Mouse (Mus musculus): ENCODE measurements around the gene Auts2. TPM values are rescaled to one million over a fixed set of nuclear protein-coding genes. Genes with fewer than 3 reads are reported as not detected.

Gene Auts2
- polyA plus RNA-seq, 1 experiment from 2014 or later, result 70.3 TPM

DNA sequence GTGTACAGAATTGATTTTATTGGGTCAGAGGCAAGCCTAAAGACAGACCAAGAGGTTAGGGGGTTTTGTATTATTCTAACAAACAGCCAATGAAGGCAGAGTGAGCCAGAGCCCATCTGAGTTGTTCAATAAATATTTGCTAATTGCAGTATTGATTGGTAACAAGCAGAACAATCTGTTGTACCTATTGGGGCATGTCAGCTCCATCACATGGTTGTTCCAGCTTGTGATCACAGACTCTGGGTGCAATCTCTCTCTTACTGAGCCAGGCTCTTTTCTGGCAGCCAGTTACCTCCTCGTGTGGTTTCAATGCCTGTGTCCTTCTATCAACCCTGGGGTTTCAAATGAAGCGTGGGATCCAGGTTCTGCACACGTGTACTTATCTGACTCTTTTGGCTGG, 201.8 kb downstream of the Auts2 start:
- Histone ChIP-seq H3K36me3 (ENCODE audit: control insufficient read depth, insufficient read depth, low read length) (no peaks in the 10 kb centered on the region), H3K9me3 (ENCODE audit: control insufficient read depth, low read length) (no peaks in the 10 kb centered on the region), H3K4me2 (replicated peaks; ENCODE audit: low read depth, low read length) (no peak overlapping the region), H3K27ac (ENCODE audit: low read depth, low read length) (no peak overlapping the region), H3K9ac (ENCODE audit: low read depth, low read length) (no peak overlapping the region), H3K27me3 (ENCODE audit: control insufficient read depth, insufficient read depth, low read length) (no peaks in the 10 kb centered on the region), H3K4me1 (replicated peaks; ENCODE audit: control insufficient read depth, insufficient read depth, low read length) (no peaks in the 10 kb centered on the region; the same call in 1 of the 2 replicates), H3K4me3 (ENCODE audit: low read depth, low read length) (no peak overlapping the region)
- ATAC-seq (ENCODE audit: low FRiP score), result no peak
- 83% methylated on average over 3 of the region's 3 CpGs for WGBS
- DNase-seq (ENCODE audit: low spot score), result no peak

DNA sequence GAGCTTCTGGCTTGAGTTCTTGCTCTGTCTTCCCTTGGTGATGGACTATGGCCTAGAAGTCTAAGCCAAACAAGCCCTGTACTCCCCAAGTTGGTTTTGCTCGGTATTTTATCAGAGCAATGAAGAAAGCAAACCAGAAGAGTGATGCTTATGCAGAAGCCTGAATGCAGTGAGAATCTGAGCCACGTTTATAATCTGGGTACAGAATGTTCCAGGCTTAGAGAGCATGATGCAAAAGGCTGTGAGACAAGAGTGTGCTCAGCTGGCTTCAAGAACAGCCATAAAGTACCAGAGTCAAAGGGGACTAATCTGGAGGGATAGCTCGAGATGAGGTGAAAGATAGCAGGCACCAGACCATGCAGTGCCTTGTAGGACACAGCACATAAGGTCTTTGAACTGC, 205.5 kb downstream of the Auts2 start:
- Histone ChIP-seq H3K9me3 (ENCODE audit: control insufficient read depth, low read length) (no peaks in the 10 kb centered on the region), H3K4me1 (replicated peaks; ENCODE audit: control insufficient read depth, insufficient read depth, low read length) (no peaks in the 10 kb centered on the region; the same call in 1 of the 2 replicates), H3K27me3 (ENCODE audit: control insufficient read depth, insufficient read depth, low read length) (no peaks in the 10 kb centered on the region), H3K9ac (ENCODE audit: low read depth, low read length) (no peak overlapping the region), H3K27ac (ENCODE audit: low read depth, low read length) (no peak overlapping the region), H3K36me3 (ENCODE audit: control insufficient read depth, insufficient read depth, low read length) (no peaks in the 10 kb centered on the region), H3K4me2 (replicated peaks; ENCODE audit: low read depth, low read length) (no peak overlapping the region), H3K4me3 (ENCODE audit: low read depth, low read length) (no peak overlapping the region)
- ATAC-seq (ENCODE audit: low FRiP score), result no peak
- 77% methylated on average over 3 of the region's 3 CpGs for whole genome bisulfite sequencing
- DNase-seq (ENCODE audit: low spot score), result no peak

DNA sequence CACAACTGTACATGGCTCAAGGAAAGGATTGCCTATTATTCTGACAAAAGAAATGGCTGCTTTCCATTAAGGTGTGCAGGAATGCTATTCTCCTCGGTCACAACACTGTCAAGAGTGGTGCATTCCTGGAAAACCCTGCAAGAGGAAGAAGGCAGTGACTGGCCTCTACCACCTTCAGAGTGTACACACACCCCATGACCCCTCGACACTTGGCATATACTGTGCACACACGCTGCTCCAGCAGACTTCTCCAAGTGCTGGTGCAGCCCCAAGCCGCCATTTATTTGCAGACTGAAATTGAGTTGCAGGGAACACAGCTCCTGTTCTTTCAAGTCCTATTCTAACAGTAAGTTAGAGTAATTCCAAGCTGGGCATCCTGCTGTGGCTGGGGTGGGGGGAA, 207.4 kb downstream of the Auts2 start:
- DNase-seq (ENCODE audit: low spot score) (no peak), ATAC-seq (ENCODE audit: low FRiP score) (no peak)
- WGBS, result 83% methylated on average over 4 of the region's 4 CpGs
- Histone ChIP-seq H3K27me3 (ENCODE audit: control insufficient read depth, insufficient read depth, low read length) (no peaks in the 10 kb centered on the region), H3K9ac (ENCODE audit: low read depth, low read length) (no peak overlapping the region), H3K9me3 (ENCODE audit: control insufficient read depth, low read length) (no peaks in the 10 kb centered on the region), H3K4me1 (replicated peaks; ENCODE audit: control insufficient read depth, insufficient read depth, low read length) (no peaks in the 10 kb centered on the region; the same call in 1 of the 2 replicates), H3K4me3 (ENCODE audit: low read depth, low read length) (no peak overlapping the region), H3K4me2 (replicated peaks; ENCODE audit: low read depth, low read length) (no peak overlapping the region), H3K36me3 (ENCODE audit: control insufficient read depth, insufficient read depth, low read length) (no peaks in the 10 kb centered on the region), H3K27ac (ENCODE audit: low read depth, low read length) (no peak overlapping the region)

DNA sequence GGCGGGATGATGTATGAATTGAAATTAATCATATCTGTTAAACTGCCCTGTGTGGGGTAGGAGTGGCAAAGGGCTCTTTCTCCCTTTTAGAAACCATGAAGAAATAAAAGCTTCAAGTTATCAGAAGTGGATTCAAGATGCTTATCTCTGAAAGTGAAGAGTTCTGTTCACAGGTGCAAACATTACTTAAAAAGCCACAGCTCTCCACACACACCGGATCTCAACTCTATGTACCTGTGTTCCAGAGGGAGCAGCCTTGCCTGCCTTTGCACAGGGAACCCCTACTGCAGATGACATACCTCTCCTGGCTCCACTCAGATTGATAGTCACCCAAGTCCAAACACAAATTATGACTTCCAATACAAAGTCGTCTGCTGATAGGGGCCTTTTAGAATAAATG, 208.3 kb downstream of the Auts2 start:
- Histone ChIP-seq H3K4me3 (ENCODE audit: low read depth, low read length) (no peak overlapping the region), H3K36me3 (ENCODE audit: control insufficient read depth, insufficient read depth, low read length) (no peaks in the 10 kb centered on the region), H3K4me1 (replicated peaks; ENCODE audit: control insufficient read depth, insufficient read depth, low read length) (no peaks in the 10 kb centered on the region; the same call in 1 of the 2 replicates), H3K27ac (ENCODE audit: low read depth, low read length) (no peak overlapping the region), H3K9me3 (ENCODE audit: control insufficient read depth, low read length) (no peaks in the 10 kb centered on the region), H3K4me2 (replicated peaks; ENCODE audit: low read depth, low read length) (no peak overlapping the region), H3K9ac (ENCODE audit: low read depth, low read length) (no peak overlapping the region), H3K27me3 (ENCODE audit: control insufficient read depth, insufficient read depth, low read length) (no peaks in the 10 kb centered on the region)
- 87% methylated on average over 3 of the region's 3 CpGs for WGBS
- no peak for ATAC-seq (ENCODE audit: low FRiP score)
- no peak for DNase-seq (ENCODE audit: low spot score)

DNA sequence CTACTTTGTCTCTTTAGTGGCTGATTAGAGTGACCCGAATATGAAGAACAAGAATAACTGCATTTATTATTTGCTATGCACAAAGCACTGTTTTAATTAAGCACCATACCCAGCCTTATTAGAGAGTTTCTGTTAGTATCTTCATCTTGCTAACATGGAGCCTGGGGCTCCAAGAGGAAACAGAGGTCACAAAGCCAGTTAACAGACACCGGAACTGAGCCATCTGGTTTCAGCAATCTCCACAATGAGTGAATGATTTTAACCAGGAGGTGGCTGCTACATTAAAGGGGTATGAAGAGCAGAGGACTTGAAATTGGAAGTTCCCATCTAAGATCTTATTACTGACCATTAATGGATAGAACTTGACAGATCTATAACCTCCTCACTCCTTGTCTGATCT, 209.4 kb downstream of the Auts2 start:
- ATAC-seq (ENCODE audit: low FRiP score), result no peak
- Histone ChIP-seq H3K36me3 (ENCODE audit: control insufficient read depth, insufficient read depth, low read length) (no peaks in the 10 kb centered on the region), H3K27me3 (ENCODE audit: control insufficient read depth, insufficient read depth, low read length) (no peaks in the 10 kb centered on the region), H3K4me3 (ENCODE audit: low read depth, low read length) (no peak overlapping the region), H3K9me3 (ENCODE audit: control insufficient read depth, low read length) (no peaks in the 10 kb centered on the region), H3K27ac (ENCODE audit: low read depth, low read length) (no peak overlapping the region), H3K4me1 (replicated peaks; ENCODE audit: control insufficient read depth, insufficient read depth, low read length) (no peaks in the 10 kb centered on the region; the same call in 1 of the 2 replicates), H3K4me2 (replicated peaks; ENCODE audit: low read depth, low read length) (no peak overlapping the region), H3K9ac (ENCODE audit: low read depth, low read length) (no peak overlapping the region)
- WGBS, result 72% methylated on average over 2 of the region's 2 CpGs
- no peak for DNase-seq (ENCODE audit: low spot score)

DNA sequence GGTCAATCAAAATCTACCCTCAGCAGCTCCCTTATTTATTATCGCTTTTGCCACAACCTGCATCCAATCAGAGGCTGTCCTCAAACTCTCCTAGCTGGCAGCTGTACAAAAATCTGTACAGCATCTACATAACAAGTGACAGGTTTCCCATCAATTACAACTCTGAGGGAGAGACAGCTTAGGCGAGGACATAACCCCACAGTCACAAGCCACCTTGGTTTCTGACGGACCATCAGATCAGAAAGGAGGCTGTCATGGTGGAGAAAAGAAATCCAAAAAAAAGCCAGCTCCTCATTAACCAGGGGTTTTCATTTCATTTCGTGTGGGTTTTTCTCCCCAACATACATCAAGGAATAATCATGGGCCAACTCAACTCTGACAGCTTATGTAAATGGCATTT, 210.6 kb downstream of the Auts2 start:
- no peak overlapping the region for H3K27ac ChIP-seq (ENCODE audit: low read depth, low read length)
- 63% methylated on average over 4 of the region's 4 CpGs for WGBS

DNA sequence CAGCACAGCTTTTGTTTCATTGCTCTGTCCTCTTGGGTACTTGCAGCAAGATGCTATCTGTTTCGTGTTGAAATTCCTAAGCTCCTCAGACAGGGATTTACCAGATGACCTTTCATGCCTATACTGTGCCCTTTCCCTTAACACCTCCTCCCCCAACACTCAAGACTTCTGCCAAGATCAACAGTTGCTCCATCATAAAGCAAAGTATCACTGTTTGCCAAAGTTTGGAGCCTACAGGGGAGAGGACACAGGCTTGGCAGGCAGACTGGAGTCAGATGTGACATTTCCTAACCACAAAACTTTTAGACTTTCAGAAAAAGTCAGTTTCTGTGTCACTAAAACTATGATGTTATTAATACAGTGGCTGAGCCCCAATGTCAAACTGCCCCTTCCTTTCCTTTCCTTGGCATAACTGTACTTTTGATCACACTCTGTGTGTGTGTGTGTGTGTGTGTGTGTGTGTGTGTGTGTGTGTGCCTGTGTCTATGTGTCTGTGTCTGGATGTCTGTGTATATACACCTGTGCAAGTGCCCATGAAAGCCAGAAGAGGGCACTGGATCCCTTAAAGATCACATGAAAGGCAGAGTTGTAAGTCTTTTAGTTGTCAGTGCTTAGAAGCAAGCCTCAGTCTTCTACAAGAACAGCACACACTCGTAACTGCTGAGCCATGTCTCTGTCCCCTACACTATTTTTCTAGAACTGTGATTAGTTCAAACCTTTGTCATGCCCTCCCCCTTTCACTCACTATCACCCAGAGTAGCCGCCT, 213.8 kb downstream of the Auts2 start:
- H3K27ac ChIP-seq (ENCODE audit: low read depth, low read length), result no peak overlapping the region
- no peak overlapping the region for H3K4me3 ChIP-seq (ENCODE audit: low read depth, low read length)
- ATAC-seq (ENCODE audit: low FRiP score) (no peak), DNase-seq (ENCODE audit: low spot score) (no peak)
- H3K4me2 ChIP-seq (replicated peaks; ENCODE audit: low read depth, low read length), result no peak overlapping the region
- 0 out of 2 replicates have a peak, but pooled peaks cover under 1% of the 10 kb centered on the region for H3K4me1 ChIP-seq (replicated peaks; ENCODE audit: control insufficient read depth, insufficient read depth, low read length)
- no peaks in the 10 kb centered on the region for H3K9me3 ChIP-seq (ENCODE audit: control insufficient read depth, low read length)
- 65% methylated on average over 3 of the region's 3 CpGs for WGBS
- no peaks in the 10 kb centered on the region for H3K27me3 ChIP-seq (ENCODE audit: control insufficient read depth, insufficient read depth, low read length)
- no peaks in the 10 kb centered on the region for H3K36me3 ChIP-seq (ENCODE audit: control insufficient read depth, insufficient read depth, low read length)
- no peak overlapping the region for H3K9ac ChIP-seq (ENCODE audit: low read depth, low read length)

More for the DNA sequence above, 210.6 kb downstream of the Auts2 start:
- Histone ChIP-seq H3K4me2 (replicated peaks; ENCODE audit: low read depth, low read length) (no peak overlapping the region), H3K9me3 (ENCODE audit: control insufficient read depth, low read length) (no peaks in the 10 kb centered on the region), H3K4me3 (ENCODE audit: low read depth, low read length) (no peak overlapping the region), H3K36me3 (ENCODE audit: control insufficient read depth, insufficient read depth, low read length) (no peaks in the 10 kb centered on the region), H3K27me3 (ENCODE audit: control insufficient read depth, insufficient read depth, low read length) (no peaks in the 10 kb centered on the region), H3K4me1 (replicated peaks; ENCODE audit: control insufficient read depth, insufficient read depth, low read length) (no peaks in the 10 kb centered on the region; the same call in 1 of the 2 replicates), H3K9ac (ENCODE audit: low read depth, low read length) (no peak overlapping the region)
- ATAC-seq (ENCODE audit: low FRiP score) (no peak), DNase-seq (ENCODE audit: low spot score) (no peak)

DNA sequence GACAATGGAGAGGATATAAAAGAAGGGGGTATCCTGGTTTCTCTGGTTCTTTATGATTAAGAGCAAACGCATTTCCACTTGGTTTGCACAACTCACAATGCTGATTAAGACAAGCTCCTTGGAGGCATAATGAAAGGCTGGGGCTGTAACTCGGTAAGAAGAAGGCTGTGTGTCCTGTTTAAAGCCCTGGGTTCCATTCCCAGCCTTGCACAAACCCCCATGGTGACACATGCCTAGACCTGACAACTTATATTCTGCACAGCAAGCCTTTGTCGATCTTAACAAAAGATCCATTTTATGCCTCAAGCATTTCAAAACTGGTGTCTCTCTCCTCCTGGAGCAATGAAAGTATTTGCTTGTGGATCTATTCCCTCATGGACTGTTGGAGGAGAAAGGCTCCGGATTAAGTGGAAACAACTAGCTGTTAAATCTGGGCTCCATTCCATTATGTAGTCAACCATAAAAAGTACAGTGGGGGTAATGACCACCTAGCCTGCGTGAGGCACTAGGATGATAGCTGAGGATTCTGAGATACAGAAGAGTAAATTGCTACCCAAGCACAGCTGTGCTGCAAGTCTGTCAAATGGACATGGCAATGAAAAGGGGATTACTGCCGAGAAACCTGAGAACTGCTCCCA, 218.8 kb downstream of the Auts2 start:
- Histone ChIP-seq H3K27me3 (ENCODE audit: control insufficient read depth, insufficient read depth, low read length) (no peaks in the 10 kb centered on the region), H3K9me3 (ENCODE audit: control insufficient read depth, low read length) (no peaks in the 10 kb centered on the region), H3K4me3 (ENCODE audit: low read depth, low read length) (no peak overlapping the region), H3K27ac (ENCODE audit: low read depth, low read length) (no peak overlapping the region), H3K4me1 (replicated peaks; ENCODE audit: control insufficient read depth, insufficient read depth, low read length) (0 out of 2 replicates have a peak, but pooled peaks cover 4% of the 10 kb centered on the region), H3K4me2 (replicated peaks; ENCODE audit: low read depth, low read length) (no peak overlapping the region), H3K9ac (ENCODE audit: low read depth, low read length) (no peak overlapping the region), H3K36me3 (ENCODE audit: control insufficient read depth, insufficient read depth, low read length) (no peaks in the 10 kb centered on the region)
- ATAC-seq (ENCODE audit: low FRiP score), result no peak
- no peak for DNase-seq (ENCODE audit: low spot score)
- WGBS, result 44% methylated on average over 6 of the region's 6 CpGs

DNA sequence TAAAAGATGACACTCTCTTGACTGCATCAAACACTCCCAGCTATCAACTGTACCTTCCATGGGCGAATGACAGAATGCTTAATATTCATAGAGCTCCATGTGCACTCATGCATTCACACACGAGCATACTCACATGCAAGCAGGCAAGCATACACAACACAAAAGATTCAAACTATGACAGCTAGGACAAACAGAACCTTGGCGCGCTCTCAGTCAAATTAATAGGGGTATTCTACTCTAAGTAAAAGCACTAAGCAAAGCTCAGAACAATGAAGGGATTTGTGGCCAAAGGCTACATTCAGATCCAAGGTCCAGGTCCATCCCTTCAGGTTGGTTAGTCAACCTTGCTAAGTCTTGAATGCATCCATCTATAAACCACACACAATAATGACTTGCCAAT, 219.5 kb downstream of the Auts2 start:
- 0 out of 2 replicates have a peak, but pooled peaks cover 4% of the 10 kb centered on the region for H3K4me1 ChIP-seq (replicated peaks; ENCODE audit: control insufficient read depth, insufficient read depth, low read length)
- ATAC-seq (ENCODE audit: low FRiP score) (no peak), DNase-seq (ENCODE audit: low spot score) (no peak)

More for the DNA sequence above, 219.5 kb downstream of the Auts2 start:
- H3K27me3 ChIP-seq (ENCODE audit: control insufficient read depth, insufficient read depth, low read length), result no peaks in the 10 kb centered on the region
- no peaks in the 10 kb centered on the region for H3K9me3 ChIP-seq (ENCODE audit: control insufficient read depth, low read length)
- no peak overlapping the region for H3K9ac ChIP-seq (ENCODE audit: low read depth, low read length)
- no peak overlapping the region for H3K4me2 ChIP-seq (replicated peaks; ENCODE audit: low read depth, low read length)
- no peak overlapping the region for H3K27ac ChIP-seq (ENCODE audit: low read depth, low read length)
- WGBS, result 56% methylated on average over 4 of the region's 4 CpGs
- H3K36me3 ChIP-seq (ENCODE audit: control insufficient read depth, insufficient read depth, low read length), result no peaks in the 10 kb centered on the region
- H3K4me3 ChIP-seq (ENCODE audit: low read depth, low read length), result no peak overlapping the region

Measured in hindbrain, embryonic 11.5 days (tissue).